Mouse (Mus musculus) frontal cortex, postnatal 14 days (tissue): ENCODE results near the gene Rtn4rl1.

Experiments used
- DNase-seq, 2 experiments: peaks; one replicate each; pipeline ENCODE4 v3.0.0; 2022; ENCODE audit warnings: low spot score in 2 of 2

The Rtn4rl1 gene

DNA sequence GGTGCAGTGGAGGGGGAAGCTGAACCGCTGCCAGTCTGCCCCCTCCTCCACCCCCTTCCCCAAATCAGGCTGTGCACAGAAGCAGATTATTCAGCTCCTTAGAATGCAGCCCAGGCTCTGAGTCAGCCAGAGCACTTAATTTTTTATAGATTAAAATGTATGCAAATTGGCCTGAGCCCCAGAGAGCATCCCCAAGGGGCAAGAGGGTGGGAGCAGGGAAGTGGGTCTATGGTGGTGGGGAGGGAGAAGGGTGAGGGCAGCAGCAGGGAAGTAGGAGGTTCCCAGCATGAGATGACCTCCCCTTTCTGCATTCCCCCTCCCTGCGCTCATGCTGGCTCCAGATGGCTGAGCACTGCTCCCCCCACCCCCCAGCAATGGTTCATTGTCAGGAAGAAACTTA lies 8.6 kb upstream of the Rtn4rl1 start:
- DNase-seq, result no peak

DNA sequence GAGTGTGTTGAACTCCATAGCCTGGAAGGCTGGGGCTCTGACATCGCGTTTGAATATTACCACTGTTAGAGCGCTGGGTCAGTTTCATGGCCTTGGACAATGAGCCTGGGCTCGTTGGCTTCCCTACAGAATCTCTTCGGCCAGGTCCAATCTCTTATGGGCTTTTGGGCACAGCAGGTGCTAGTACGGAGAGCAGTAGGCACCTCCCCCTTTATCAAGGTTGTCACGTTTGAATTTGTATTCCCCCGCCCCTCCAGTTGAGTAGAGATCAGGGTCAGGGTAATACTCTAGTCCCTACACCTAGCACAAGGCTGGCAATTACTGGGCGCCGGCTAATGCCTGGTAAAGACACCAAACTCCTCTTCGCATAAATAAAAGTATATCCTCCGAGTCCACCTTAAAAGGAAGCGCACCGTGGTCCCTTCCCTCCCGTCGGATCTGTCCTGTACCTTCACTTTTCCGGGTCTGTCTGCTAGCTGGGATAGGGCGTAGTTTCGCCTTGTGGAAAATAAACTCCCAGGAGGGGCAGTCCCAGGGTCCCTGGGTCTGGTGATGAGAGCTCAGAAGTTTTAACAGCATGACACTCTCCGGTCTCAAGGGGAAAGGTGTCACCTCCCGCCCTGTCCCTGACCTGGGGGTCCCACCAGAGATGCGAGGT lies 3.7 kb upstream of the Rtn4rl1 start:
- DNase-seq, result no peak

DNA sequence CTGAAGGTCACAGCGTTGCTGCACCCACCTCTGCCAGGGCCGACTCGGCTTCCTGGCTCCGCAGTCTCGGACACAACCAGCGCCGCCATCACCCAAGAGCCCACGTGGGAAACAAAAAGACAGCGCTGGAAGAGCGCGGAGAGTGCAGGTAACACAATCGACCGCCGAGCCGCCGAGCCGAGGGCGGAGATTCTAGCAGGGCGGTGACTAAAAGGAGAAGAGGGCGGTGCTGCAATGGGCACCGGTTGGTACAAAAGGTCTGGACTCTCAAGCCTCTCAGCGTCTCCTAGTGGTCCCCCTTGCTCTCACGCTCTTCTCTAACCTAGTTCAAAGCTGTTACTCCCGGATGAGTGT lies 3.2 kb upstream of the Rtn4rl1 start:
- peak in 1 of 2 experiments; percentile 73 for DNase-seq

DNA sequence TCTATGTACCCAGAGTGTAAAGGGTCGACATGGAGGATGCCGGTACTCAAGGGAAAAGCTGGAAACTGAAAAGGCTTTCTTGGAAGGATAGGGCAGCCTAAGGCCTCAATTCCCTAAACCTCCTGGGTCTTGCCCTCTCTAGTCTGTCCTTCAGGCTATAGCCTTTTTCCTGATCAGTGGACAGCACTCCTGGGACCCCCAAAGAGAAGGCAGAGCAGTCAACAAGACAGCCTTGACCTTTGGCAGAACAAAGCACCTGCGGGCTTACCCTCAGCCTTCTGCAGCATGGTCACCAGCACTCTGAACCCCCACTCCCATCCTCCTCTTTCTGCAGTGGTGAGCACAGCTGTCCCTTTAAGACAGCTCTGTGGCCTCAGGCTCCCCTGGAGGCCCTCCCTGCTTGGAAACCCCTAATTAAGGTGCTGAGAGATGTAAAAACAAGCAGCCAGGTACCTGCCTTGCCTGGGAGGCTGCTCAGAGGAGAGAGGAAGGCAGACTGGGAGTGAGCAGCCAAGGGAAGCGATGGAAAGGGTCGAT lies 2.6 kb upstream of the Rtn4rl1 start, which contains the start of gene Dph1:
TSS of gene Dph1 (minus strand) at position 337 of the 537 bp plus-strand sequence.
- DNase-seq, result no peak

DNA sequence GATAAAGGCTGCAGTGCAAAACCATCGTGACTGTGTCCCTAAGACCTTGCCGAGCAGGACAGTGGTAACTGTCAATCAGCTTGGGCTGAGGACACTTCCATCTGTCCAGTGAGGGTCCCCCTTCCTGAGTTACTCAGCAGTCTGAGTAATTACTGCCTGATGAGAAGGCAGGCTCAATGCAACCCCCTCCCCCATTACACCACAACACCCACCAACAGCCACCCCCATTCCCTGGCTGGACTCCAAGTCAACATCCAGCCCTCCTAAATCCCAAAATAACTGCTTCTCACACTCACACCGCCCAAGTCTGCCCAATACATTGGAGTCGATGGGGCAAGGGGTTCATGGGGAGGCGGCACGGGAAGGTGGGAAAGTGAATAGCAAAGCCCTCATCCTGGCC lies 1.7 kb upstream of the Rtn4rl1 start:
- no peak for DNase-seq

DNA sequence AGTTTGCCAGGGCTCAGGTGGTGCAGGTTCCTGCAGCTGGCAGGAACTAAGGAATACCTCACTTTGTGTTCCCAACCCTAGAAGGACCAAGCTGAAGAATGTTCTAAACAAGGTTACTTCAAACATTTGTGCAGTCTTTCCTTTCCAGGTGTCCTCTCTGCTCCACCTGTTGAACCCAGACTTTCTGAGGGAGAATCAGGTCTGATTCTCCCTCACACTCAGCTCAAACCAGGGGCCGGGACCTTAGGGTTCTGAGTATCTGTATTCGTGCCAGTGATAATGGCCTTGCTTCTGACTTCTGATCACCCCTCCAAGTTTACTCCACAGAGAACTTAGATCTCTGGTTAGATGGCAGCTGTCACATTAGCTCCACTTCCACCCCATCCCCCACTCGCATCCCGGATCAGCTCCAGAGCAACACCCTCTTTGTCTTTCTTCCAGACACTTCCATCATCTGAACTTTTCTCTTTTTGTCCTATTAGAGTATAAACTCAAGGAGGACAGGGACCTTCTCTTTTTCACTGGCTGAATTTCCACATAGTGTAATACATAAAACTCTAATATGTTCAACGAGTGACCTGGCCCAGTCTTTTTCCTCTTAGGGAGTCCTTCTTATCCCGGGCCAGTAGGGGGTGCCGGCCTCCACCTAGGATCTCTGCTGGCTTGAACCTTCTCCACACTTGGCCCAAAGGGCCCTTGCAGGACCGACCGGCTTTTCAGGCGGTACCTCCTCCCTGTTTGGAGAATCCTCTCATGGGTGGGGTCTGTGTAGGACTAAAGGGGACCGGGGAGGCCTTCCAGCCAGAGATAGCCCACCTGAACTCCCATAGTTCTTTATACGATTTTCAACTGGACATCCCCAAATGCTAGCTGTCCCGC lies 1.0 kb upstream of the Rtn4rl1 start:
- DNase-seq, result peak in 1 of 2 experiments; percentile 70

DNA sequence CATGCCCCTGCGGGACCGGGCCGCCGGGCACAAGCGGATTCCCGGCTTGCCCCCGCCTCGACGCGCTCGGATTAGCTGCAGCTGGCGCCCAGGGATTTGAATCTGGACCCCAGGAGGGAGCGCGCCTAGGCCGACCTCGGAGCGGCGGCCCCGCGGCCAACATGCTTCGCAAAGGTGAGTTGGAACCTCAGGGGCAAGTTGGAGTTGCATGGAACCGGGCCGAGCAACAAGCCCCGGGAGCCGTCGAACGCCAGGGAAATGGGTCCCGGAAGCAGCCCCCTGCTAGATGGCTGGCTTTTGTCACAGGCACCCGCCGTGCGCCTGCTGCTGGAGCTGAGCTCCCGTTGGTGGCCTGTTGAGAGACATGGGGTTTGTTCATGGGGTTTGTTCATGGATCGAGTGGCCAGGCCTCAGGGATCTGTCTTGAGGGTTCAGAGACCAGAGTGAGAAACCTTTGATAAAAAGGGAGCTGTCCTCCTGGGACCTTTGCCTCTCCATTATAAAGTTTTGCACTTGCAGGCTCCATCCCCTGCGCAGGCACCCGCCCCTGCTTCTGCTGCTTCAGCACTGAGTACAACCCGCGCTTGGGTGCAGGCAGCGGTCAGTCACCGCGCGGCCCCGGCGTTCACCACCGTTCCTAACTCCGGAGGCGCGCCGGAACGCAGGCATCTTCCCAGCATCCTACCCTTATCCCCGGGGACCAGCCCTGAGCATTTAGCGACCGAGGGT lies 702 bp downstream of the Rtn4rl1 start:
- DNase-seq, result no peak

DNA sequence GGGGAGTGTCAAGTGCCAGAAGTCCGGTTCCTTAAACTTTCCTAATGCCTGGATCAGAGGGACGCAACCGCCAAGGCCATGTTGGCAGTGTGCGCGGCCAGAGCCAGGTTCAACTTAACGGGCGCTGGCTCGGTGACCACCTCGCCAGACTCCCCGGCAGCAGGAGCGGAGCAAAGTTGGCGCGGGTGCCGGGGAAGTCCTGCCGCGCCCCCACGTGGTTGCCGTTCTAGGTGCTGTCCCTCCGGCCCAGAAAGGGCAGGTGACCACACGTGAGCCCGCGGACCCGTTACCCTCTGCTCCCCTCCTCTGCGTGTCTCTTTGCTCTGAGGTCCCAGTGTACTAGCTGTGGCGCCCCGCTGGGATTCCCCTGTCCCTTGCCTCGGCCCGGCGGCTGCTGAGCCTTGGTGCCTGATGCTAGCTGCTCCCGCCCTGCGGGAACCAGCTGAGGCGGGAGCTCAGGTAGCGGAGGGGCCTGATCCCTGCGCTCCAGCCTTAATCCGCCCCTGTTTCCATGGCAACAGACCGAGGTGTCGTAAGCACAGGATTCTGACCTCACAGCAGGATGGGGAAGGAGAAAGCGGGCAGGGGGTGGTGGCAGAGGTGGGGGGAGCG lies 1.4 kb downstream of the Rtn4rl1 start:
- no peak for DNase-seq

DNA sequence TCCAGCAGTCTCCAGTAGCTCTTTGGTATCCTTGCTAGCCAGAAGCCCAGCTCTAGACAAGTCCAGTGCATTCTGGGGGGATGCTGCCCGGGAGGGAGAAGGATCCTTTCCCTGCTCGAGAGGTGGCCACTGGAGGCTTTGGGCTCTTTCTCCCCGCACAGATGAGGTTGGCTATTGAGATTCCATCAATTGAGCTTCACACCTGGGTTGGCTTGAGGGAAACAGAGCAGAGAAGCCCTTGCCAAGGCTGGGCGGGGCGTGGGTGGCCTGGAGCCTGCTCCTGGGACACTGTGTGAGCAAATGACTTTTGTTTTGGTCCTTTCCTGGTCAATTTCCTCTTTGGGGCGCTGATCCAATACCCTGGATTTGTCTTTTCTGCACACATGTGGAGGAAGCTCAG lies 2.5 kb downstream of the Rtn4rl1 start:
- no peak for DNase-seq

DNA sequence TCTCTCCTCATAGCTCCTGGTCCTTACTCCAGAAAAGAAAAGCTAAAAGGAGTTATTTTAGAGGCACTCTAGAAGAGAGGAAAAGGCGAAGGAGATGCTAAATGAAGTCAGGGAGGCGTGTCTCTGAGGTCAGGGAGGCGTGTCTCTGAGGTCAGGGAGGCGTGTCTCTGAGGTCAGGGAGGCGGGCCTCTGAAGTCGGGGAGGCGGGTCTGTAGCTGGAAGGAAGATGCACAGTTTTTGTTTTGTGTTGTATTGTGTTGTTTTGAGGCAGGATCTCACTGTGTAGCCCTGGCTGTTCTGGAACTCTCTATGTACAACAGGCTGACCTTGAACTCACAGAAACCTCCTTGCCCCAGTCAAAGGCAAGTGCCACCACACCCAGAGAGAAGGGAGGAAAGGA lies 4.4 kb downstream of the Rtn4rl1 start:
- no peak for DNase-seq

DNA sequence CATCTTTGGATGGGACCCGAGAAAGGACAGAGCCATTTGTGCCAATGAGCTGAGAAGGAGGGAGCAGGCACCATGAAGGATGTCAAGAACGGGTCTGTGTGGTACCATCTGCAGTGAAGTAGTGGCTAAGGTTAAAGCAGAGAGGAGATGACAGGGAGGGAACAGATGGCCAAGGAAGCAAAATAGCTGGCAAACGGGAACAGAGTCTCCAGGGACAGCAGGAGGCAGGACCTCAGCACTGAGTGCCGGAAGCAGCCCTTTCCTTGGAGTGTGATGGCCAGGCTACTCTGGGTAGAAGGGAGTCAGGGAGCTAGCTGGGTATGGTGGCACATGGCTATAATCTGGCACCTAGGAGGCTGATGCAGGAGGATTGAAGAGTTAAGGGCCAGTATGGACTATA lies 5.2 kb downstream of the Rtn4rl1 start:
- DNase-seq, result no peak

DNA sequence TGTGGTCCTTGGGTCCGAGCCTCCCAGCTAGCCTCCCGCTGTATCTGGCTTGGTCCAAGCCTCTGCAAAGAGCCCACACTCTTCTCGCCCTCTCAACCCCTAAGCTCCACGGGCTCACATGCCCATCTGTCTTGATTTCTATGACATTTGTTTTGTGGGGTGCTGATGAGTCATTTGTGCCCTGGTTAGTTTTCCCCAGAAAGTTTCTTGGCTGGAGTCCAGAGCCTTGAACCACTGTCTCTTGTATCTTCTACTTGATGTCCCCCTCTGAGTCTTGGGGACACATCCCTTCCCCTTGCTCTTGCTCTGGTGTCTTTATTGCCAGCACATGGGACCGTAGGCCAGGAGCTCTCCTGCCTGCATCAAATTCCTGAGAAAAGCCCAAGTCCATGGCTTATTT lies 6.4 kb downstream of the Rtn4rl1 start:
- DNase-seq, result no peak

DNA sequence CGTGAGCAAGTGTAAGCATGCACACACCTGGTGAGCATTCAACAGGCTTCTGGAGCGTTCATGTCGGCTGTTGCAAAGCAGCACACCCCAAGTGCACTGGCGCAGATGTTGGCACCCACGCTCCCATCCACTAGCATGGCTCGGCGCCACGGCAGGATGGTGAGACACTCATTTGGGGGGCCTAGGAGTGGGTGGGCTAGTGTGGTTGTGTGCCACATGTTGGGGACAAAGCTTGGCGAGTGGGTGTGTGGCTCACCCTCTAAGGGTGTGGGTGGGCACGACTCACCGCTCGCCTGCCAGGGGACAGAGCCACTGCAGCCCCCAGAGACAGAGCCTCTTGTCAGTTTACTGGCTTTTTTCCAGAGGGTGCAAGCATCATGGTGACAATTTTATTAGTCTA lies 7.4 kb downstream of the Rtn4rl1 start:
- no peak for DNase-seq

DNA sequence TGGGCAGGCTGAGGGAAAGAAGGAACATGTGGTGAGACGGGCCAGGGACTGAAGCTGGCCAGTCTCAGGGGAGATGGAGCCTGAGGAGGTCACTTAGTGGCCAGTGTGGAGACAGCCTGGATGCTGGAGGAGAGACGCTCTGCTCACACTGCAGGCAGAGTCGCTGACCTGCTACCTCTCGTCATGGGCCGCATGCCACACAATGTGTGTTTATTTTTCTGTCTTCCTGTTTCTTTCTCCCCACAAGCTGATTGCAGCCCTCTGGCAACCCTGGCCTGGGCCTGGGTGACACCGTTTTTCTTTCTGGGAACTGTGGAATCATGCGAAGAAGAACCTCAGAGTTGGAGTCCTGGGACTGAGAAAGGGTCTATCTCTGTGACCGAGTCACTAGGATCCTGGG lies 8.1 kb downstream of the Rtn4rl1 start:
- no peak for DNase-seq

DNA sequence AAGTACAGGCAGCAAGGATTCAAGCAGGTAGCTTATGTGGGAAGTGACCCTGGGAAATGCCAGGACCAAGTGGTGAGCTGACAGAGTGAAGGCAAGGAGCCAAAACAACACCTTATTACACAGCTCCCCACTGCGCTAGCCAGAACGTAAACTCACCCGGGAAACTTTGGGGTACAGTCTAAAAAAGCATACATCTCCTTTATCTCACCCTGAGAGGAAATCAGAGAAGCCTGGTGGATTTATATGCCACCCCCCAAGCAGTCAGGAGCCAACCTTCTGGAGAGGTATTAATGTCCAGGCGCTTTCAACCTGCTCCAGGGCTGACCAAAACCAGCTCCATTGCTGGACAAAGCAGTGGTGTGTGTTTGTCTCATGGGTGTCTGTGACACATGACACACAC lies 10.3 kb downstream of the Rtn4rl1 start:
- no peak for DNase-seq

DNA sequence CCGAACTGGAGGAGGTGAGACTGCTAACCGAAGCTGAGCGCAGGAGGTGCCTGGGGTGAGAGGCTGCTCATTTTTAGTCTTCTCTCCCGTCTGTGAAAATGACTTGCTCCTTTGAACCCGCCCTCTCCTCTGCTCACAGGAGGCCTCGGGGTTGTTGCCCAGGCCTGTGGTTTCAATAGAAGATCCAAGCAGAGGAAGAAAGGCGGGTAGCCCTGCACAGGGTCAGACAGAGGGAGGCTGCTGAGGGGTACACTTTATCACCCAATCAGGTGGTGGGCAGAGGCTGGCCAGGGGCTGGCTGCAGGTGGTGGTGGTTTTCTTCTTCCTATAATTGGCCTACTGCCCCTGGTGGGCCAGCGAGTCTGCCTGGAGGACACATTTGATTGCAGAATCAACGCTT lies 10.9 kb downstream of the Rtn4rl1 start:
- no peak for DNase-seq

DNA sequence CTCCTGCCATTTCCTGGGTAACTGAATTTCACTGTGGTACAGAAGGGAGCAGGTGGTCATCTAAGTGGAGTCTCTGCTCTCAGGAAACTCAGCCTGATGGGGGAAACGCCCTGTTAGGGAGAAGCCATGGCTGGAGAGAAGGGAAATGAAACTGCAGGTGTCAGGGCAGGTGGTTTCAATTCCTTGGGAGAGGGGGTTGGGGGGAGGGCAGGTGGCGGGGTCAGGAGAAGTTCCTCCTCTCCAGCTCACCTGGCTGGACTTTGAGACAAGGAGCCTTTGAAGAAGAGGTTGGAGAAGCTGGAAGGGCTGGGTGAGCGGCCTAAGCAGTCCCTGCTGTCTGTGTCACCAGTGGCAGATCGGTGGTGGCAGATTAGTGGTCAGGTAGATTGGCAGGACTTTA lies 12.8 kb downstream of the Rtn4rl1 start:
- DNase-seq, result no peak

DNA sequence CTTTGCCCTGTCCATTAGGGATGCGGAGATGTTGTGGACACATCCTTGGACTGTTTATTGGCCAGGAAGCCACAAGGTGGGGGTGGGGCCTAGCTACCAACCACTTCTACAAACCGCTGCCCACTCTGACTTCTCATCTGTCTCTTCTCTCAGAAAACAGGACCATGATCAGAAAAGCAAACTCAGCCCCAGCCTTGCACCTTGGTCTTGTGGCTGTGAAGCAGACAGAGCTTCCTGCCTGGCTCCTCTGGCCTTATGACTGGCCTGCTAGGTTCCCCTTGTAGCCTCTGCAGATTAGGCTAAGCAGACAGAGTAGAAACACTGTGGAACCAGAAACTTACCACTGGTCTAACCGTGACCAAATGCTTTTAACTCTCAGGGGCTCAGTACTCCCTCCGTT lies 15.8 kb downstream of the Rtn4rl1 start:
- DNase-seq, result no peak

DNA sequence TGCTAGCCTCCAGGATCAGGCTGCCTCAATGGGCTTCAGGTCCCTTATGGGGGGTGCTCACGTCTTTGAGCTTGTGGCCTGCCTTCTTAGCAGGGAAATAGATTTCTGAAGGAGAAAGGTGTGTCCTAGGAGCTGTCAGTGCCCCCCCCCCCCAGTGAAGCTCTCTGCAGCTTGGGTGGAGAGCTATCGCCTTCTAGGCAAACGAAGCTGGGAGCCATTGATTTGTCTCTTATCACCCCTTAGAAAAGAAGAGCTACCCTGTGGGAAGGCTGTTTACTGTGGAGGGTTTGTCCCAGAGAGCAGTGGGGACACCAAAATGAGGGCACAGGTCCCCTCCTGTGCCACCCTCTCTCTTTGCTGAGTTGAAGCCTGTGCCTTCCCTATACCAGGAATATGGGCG lies 16.5 kb downstream of the Rtn4rl1 start:
- no peak for DNase-seq

DNA sequence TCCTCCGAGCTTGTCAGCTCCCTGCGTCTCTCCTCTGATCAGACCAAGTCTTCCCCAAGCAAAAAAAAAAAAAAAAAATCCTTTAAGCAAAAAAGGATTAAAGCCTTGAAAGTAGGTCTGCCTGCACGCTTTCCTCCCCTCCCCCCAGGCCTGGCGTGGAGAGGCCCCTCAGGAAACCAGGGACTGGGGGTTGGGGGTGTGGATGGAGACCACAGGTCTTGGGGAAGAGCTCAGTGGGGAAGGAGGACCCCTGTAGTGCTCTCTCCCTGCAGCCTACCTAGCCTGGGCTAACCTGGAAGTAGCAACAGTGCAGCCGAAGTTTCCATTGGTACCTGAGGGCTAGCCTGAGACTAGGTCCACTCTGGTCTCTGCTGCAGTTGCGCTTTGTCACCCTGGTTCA lies 17.2 kb downstream of the Rtn4rl1 start:
- DNase-seq, result no peak

DNA sequence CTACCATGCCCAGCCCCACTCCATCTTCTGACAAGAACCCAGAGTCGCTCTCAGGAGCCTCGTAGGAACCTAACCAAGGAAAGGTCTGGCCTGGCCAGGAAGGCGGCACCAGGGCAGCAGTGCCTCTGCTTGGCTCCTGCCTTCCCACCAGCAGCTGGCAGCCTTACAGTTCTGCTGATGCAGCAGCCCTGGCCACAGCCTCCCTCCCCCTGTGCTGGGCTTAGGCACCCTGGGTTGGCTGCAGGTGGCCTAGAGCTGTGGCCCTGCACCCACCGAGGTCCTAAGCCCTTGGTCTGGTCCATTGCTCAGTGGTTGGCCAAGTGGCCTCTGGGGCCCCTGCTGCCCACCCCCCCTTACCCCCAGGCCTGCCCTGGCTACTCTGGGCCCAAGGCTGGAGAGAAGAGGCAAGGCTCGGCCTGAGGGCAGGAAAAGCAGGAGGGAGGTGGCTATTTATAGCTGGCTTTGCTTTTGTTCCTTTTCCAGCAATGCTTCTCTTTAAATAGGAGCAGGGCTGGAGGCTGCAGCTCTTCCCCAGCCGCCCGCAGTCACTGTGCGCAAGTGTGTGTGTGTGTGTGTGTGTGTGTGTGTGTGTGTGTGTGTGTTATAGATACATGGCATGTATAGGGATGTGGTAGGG lies 18.6 kb downstream of the Rtn4rl1 start:
- no peak for DNase-seq

DNA sequence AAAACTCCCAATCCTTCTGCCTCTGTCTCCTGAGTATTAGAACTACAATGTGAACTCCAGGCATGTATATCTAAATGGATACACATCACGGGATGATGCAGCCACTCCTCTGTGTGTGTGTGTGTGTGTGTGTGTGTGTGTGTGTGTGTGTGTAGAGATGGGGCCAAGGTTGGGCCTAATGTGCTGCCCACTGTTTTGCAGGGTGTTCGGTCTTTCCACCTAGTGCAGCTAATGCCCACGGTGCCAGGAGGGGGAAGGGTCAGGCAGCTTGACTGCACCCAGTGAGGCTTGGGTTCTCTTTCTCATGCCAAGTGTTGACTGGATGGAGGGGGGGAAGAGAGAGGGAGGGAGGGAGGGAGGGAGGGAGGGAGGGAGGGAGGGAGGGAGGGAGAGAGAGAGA lies 19.3 kb downstream of the Rtn4rl1 start:
- no peak for DNase-seq
